ENCODE assay signal across 8 mouse cellular contexts in genomic region chr16:18686916-18687315, GRCm38 (mm10). TPM values are rescaled to one million over a fixed set of nuclear protein-coding genes. Genes with fewer than 3 reads are reported as not detected.
A peak's percentile ranks its signal among the peaks of the same experiment; 100 is the strongest.
DNase-seq lines count a peak whose midpoint lies in the region; ATAC-seq lines count a peak whose summit lies in the region.

No protein-coding gene starts in this region.

- H3K9me3 ChIP-seq in limb, embryonic 10.5 days (replicated peaks): no peaks in the 10 kb centered on the region
- no peaks in the 10 kb centered on the region for H3K9me3 ChIP-seq in midbrain, embryonic 12.5 days

- H3K27ac ChIP-seq in limb, embryonic 10.5 days: peak overlapping the region; percentile 77
- peak overlapping the region; percentile 74 for H3K27ac ChIP-seq in midbrain, embryonic 12.5 days (replicated peaks)

- H3K4me1 ChIP-seq in limb, embryonic 10.5 days: peaks cover 20% of the 10 kb centered on the region
- peaks cover 20% of the 10 kb centered on the region for H3K4me1 ChIP-seq in midbrain, embryonic 12.5 days

- peak; percentile 13 to 44 for DNase-seq in thymus, adult 18-20 months
- DNase-seq in thymus, postnatal 10 days (ENCODE audit: low spot score in 2 of 2): no peak
- DNase-seq in embryo, embryonic 9.5 days (ENCODE audit: extremely low spot score): peak; percentile 89
- peak; percentile 99 for DNase-seq in heart, adult 11 months
- peak; percentile 83 for DNase-seq in kidney, adult 18-20 months
- peak; percentile 85 for DNase-seq in limb, embryonic 10.5 days (ENCODE audit: low spot score)
- peak; percentile 97 for DNase-seq in skeletal muscle tissue, adult 2 months (ENCODE audit: low read depth, low spot score)

- ATAC-seq in midbrain, embryonic 12.5 days (ENCODE audit: low FRiP score, low read depth): peak; percentile 94

- H3K9ac ChIP-seq in midbrain, embryonic 12.5 days (replicated peaks): peak overlapping the region; percentile 25; the same call in 1 of the 2 replicates

- WGBS in limb, embryonic 10.5 days: under 1% methylated on average over 17 of the region's 17 CpGs
- under 1% methylated on average over 17 of the region's 17 CpGs for WGBS in midbrain, embryonic 12.5 days

- H3K4me2 ChIP-seq in midbrain, embryonic 12.5 days (replicated peaks): peak overlapping the region; percentile 47

- peaks cover 13% of the 10 kb centered on the region for H3K27me3 ChIP-seq in limb, embryonic 10.5 days (ENCODE audit: low read depth, poor library complexity, severe bottlenecking)
- no peaks in the 10 kb centered on the region for H3K27me3 ChIP-seq in midbrain, embryonic 12.5 days

- H3K36me3 ChIP-seq in limb, embryonic 10.5 days: no peaks in the 10 kb centered on the region
- no peaks in the 10 kb centered on the region for H3K36me3 ChIP-seq in midbrain, embryonic 12.5 days

- peak overlapping the region; percentile 40 for H3K4me3 ChIP-seq in limb, embryonic 10.5 days
- H3K4me3 ChIP-seq in midbrain, embryonic 12.5 days: peak overlapping the region; percentile 17

RNA-seq across cellular contexts. Expression of gene Sept5, which starts 57.2 kb away (rescaled TPM):
- 19.4 and 29.1 TPM in 2 replicates for polyA plus RNA-seq in limb, embryonic 10.5 days (2016; fragmentation: Nextera tagmentation; extraction: Ambion mirVana)
- polyA plus RNA-seq in midbrain, embryonic 12.5 days (2016; fragmentation: Nextera tagmentation; extraction: Ambion mirVana): 81.6 and 84.4 TPM in 2 replicates

Comparison
In these comparisons a context has a peak if more than half of its experiments do, and no peak if none do; other contexts are left out.
1. DNase-seq: peak in thymus, adult 18-20 months (2 of 2), embryo, embryonic 9.5 days (single experiment), heart, adult 11 months (single experiment), kidney, adult 18-20 months (single experiment), limb, embryonic 10.5 days (single experiment) and skeletal muscle tissue, adult 2 months (single experiment); none in thymus, postnatal 10 days (0 of 2).